Mouse (Mus musculus) ES-E14 (cell line): Measurements from ENCODE around the gene Lyst.

Source experiments
- CHD2 ChIP-seq: IDR thresholded peaks from 2 replicates; pipeline ENCODE4 v1.6.1; 2014; ENCODE audit warnings: mild to moderate bottlenecking, low read depth, low read length, inconsistent platforms
- HCFC1 ChIP-seq: IDR thresholded peaks from 2 replicates; pipeline ENCODE4 v1.6.1; 2012; ENCODE audit warnings: low read length, inconsistent platforms, borderline replicate concordance; ENCODE audit not compliant: insufficient read depth
- MAFK ChIP-seq: IDR thresholded peaks from 2 replicates; pipeline ENCODE4 v1.6.1; 2014; ENCODE audit warnings: mild to moderate bottlenecking, low read depth, low read length, inconsistent platforms; ENCODE audit not compliant: insufficient read depth

DNA sequence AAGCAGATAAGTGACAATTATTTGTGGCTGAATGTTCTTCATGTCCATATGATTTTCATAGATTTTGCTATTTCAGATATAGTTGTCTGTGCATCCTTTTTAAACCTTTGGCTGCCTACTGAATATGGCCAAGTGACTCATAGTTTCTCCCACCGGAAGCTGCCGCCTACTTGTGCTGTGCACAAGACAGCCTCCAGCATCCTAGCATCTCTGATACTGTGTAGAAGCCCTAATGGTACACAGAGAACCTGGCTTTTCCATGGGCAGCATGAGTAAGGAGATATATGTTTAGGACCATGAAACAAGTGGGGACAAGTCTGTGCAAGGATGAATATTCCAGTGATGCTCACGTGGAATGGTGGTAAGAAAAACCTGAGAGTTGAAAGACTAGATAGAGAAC, 35.0 kb upstream of the Lyst start:
- TF ChIP-seq CHD2 = no peak
- TF ChIP-seq HCFC1 = no peak
- TF ChIP-seq MAFK = no peak
